Mouse (Mus musculus) liver, embryonic 14 days (tissue): ENCODE measurements around the gene Brip1. TPM values are rescaled to one million over a fixed set of nuclear protein-coding genes. Genes with fewer than 3 reads are reported as not detected.

Experiments used
- polyA plus RNA-seq: library from polyadenylated mRNA; depleted of rRNA; stranded (reverse); fragments of >200 nt; gene quantifications from 2 replicates; pipeline ENCODE4 v1.2.3, GENCODE M21; 2012; rRNA removed

Gene Brip1
- 3.2 and 3.5 TPM in 2 replicates for polyA plus RNA-seq

GRCm38 (mm10) chr11:86201037-86201786 lies at the start of gene Brip1:
Brip1 (minus strand) TSS chr11:86201193.

Other genes with a start within 250 kb of the Brip1 start
- gene Ints2, start 56.4 kb upstream of the Brip1 start, polyA plus RNA-seq, result 8.0 and 9.4 TPM in 2 replicates
- gene Med13, start 156.4 kb upstream of the Brip1 start, polyA plus RNA-seq, result 5.6 and 7.2 TPM in 2 replicates